Comparison of ENCODE assay signal across 14 mouse cellular contexts in genomic region chr9:45432639-45433038, GRCm38 (mm10). TPM values are rescaled to one million over a fixed set of nuclear protein-coding genes. Genes with fewer than 3 reads are reported as not detected.
DNase-seq lines count a peak whose midpoint lies in the region; ATAC-seq and TF ChIP-seq lines count a peak whose summit lies in the region.
"Had no signal": no experiment of that assay in that cellular context is flagged by ENCODE, and none has a peak within 500 bp of the region (broad histone marks: within the 10 kb centered on the region; RNA-seq: fewer than 3 reads in every experiment).

No protein-coding gene starts in this region.

- DNase-seq in cerebellum, adult 9-11 months = peak; percentile 50
- DNase-seq in cerebellum, adult 8-10 months = no peak
- peak; percentile 53 for DNase-seq in hindbrain, postnatal 0 days (ENCODE audit: low spot score)
- DNase-seq in lung, adult 18-20 months = no peak
- DNase-seq in adrenal gland, adult 2 months = no peak
- no peak for DNase-seq in cerebellum, adult 11 months
- DNase-seq: adrenal gland, postnatal 14 days; kidney, postnatal 36 days; liver, embryonic 13.5 days had no signal

- H3K9me3 ChIP-seq in E14TG2a.4 (ENCODE audit: low read length) = no peaks in the 10 kb centered on the region
- no peaks in the 10 kb centered on the region for H3K9me3 ChIP-seq in hindbrain, postnatal 0 days (ENCODE audit: low read length)
- no peaks in the 10 kb centered on the region for H3K9me3 ChIP-seq in midbrain, embryonic 16.5 days (replicated peaks; ENCODE audit: control insufficient read depth, low read length, poor library complexity, severe bottlenecking)
- H3K9me3 ChIP-seq: heart, embryonic 10.5 days; liver, embryonic 13.5 days had no signal

- peak overlapping the region; percentile 86 for H3K4me2 ChIP-seq in hindbrain, postnatal 0 days (ENCODE audit: low read depth, low read length)
- peak overlapping the region; percentile 90 for H3K4me2 ChIP-seq in midbrain, embryonic 16.5 days (ENCODE audit: low read length)
- H3K4me2 ChIP-seq: liver, embryonic 13.5 days had no signal

- H3K4me3 ChIP-seq in E14TG2a.4 (replicated peaks; ENCODE audit: low read length) = peak overlapping the region; percentile 66
- H3K4me3 ChIP-seq in hindbrain, postnatal 0 days (ENCODE audit: low read length) = peak overlapping the region; percentile 63
- peak overlapping the region; percentile 77 for H3K4me3 ChIP-seq in midbrain, embryonic 16.5 days (ENCODE audit: low read depth, low read length)
- H3K4me3 ChIP-seq: heart, embryonic 10.5 days; liver, embryonic 13.5 days had no signal

- H3K4me1 ChIP-seq in E14TG2a.4 (replicated peaks; ENCODE audit: low read depth, low read length) = peaks cover 23% of the 10 kb centered on the region
- H3K4me1 ChIP-seq in hindbrain, postnatal 0 days (ENCODE audit: insufficient read depth, low read length) = peaks cover 36% of the 10 kb centered on the region
- H3K4me1 ChIP-seq in midbrain, embryonic 16.5 days (ENCODE audit: control insufficient read depth, insufficient read depth, low read length) = peaks cover 37% of the 10 kb centered on the region
- H3K4me1 ChIP-seq: liver, embryonic 13.5 days had no signal

- H3K36me3 ChIP-seq in E14TG2a.4 (ENCODE audit: insufficient read depth, low read length) = no peaks in the 10 kb centered on the region
- no peaks in the 10 kb centered on the region for H3K36me3 ChIP-seq in hindbrain, postnatal 0 days (ENCODE audit: insufficient read depth, low read length)
- H3K36me3 ChIP-seq in midbrain, embryonic 16.5 days (ENCODE audit: control insufficient read depth, insufficient read depth, low read length) = no peaks in the 10 kb centered on the region
- H3K36me3 ChIP-seq: heart, embryonic 10.5 days; liver, embryonic 13.5 days had no signal

- WGBS in hindbrain, postnatal 0 days = 30% methylated on average over 12 of the region's 12 CpGs
- 33% methylated on average over 12 of the region's 12 CpGs for WGBS in midbrain, embryonic 16.5 days

- H3K27ac ChIP-seq in hindbrain, postnatal 0 days = peak overlapping the region; percentile 74
- H3K27ac ChIP-seq in midbrain, embryonic 16.5 days (ENCODE audit: low read length) = peak overlapping the region; percentile 90
- H3K27ac ChIP-seq: heart, embryonic 10.5 days; liver, embryonic 13.5 days; macrophage had no signal

- ATAC-seq in hindbrain, postnatal 0 days = no peak
- ATAC-seq in midbrain, embryonic 16.5 days = peak; percentile 23; the same call in 1 of the 2 replicates
- ATAC-seq: inflammation-experienced regulatory T-cells, adult 6 months had no signal

- TF ChIP-seq CTCF in E14TG2a.4 (conservative IDR thresholded peaks at IDR 0.05; ENCODE audit: low read length) = no peak
- TF ChIP-seq CTCF in hindbrain, postnatal 0 days (IDR thresholded peaks at IDR 0.05; ENCODE audit: low read depth) = no peak

- H3K9ac ChIP-seq in hindbrain, postnatal 0 days (replicated peaks; ENCODE audit: low read length) = peak overlapping the region; percentile 35; the same call in 1 of the 2 replicates
- peak overlapping the region; percentile 87 for H3K9ac ChIP-seq in midbrain, embryonic 16.5 days (ENCODE audit: low read depth, low read length)
- H3K9ac ChIP-seq: liver, embryonic 13.5 days had no signal

- peaks cover 73% of the 10 kb centered on the region for H3K27me3 ChIP-seq in E14TG2a.4 (ENCODE audit: insufficient read depth, low read length)
- H3K27me3 ChIP-seq in hindbrain, postnatal 0 days (ENCODE audit: insufficient read depth, low read length) = no peaks in the 10 kb centered on the region; the same call in 1 of the 2 replicates
- peaks cover 4% of the 10 kb centered on the region; the same call in 1 of the 2 replicates for H3K27me3 ChIP-seq in midbrain, embryonic 16.5 days (ENCODE audit: control insufficient read depth, insufficient read depth, low read depth, low read length)

RNA-seq across cellular contexts. Expression of gene Dscaml1, which starts 6.2 kb away (rescaled TPM):
- 37.5 and 47.4 TPM in 2 replicates for total RNA-seq in hindbrain, postnatal 0 days (2014; rRNA removed)
- 10.5 and 12.4 TPM in 2 replicates for polyA plus RNA-seq in hindbrain, postnatal 0 days (2015; fragmentation: Nextera tagmentation; extraction: Ambion mirVana)
- 17.9 and 20.6 TPM in 2 replicates for polyA plus RNA-seq in midbrain, embryonic 16.5 days (2015; fragmentation: Nextera tagmentation; extraction: Ambion mirVana)
- 1 to 10 TPM in 1 of 2 experiments, under 1 TPM in 1; 0.55 to 1.3 TPM for total RNA-seq in adrenal gland, adult 2 months (2021)
- 2.9 and 4.1 TPM in 2 replicates for polyA plus RNA-seq in adrenal gland, adult 2 months (2012; rRNA removed)
- polyA plus RNA-seq: inflammation-experienced regulatory T-cells, adult 6 months; liver, embryonic 13.5 days had no signal

RNA-seq across cellular contexts. Expression of gene Fxyd2, which starts 33.2 kb away (rescaled TPM):
- 17.1 and 18.6 TPM in 2 replicates for total RNA-seq in hindbrain, postnatal 0 days (2014; rRNA removed)
- 19.5 and 21.5 TPM in 2 replicates for polyA plus RNA-seq in hindbrain, postnatal 0 days (2015; fragmentation: Nextera tagmentation; extraction: Ambion mirVana)
- polyA plus RNA-seq in midbrain, embryonic 16.5 days (2015; fragmentation: Nextera tagmentation; extraction: Ambion mirVana) = 10.8 and 14.3 TPM in 2 replicates
- 1 to 10 TPM; 5.0 to 5.2 TPM for total RNA-seq in adrenal gland, adult 2 months (2021)
- 11.7 and 13.8 TPM in 2 replicates for polyA plus RNA-seq in adrenal gland, adult 2 months (2012; rRNA removed)

Comparison
In these comparisons a context has a peak if more than half of its experiments do, and no peak if none do; other contexts are left out.
1. DNase-seq: peak in cerebellum, adult 9-11 months (single experiment) and hindbrain, postnatal 0 days (single experiment); none in cerebellum, adult 8-10 months (single experiment), lung, adult 18-20 months (0 of 2), adrenal gland, adult 2 months (single experiment) and cerebellum, adult 11 months (single experiment).
2. Peak in every context shown above with its lines, with median percentiles within 50 percentile points of each other: H3K4me3 ChIP-seq.